Mouse (Mus musculus): ENCODE data around the gene Scml4.

The Scml4 gene

DNA sequence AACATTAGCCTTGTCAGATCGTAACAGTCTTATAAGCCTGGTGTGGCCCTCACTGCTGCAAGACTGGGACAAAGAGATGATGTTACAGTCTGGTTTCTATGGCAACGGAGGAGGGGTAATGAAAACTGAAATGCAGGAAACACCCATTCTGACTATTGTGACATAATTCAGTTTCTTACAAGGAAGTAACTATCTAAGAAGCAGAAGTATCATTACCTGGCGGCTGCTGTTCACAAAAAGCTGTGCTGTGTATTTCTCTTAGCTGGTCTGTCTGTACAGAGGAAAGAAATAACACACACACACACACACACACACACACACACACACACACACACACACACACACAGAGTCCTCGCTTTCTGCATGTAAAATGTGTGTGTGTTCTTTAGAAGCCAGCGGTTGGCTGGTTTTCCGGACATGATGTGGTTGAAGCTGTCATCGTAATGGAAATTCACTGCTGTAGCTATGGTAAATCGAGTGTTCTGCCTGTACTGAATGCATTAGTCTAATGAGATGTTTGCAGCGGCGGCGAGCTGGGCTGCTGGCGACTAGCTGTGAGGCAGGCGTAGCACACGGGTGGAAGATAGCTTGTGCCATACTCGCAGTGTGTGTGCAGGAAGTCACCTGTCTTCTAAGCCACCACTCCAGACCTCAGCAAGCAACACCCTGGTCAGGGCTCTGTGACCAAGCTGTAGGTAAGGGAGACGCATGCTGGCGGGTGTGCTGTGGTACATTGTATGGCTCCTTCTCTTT lies at the start of gene Scml4:
TSS of gene Scml4 (plus strand) at position 212 of the 753 bp plus-strand sequence.
- DNase-seq (ENCODE audit: low spot score in 2 of 2), result peak; percentile 33 to 53

DNA sequence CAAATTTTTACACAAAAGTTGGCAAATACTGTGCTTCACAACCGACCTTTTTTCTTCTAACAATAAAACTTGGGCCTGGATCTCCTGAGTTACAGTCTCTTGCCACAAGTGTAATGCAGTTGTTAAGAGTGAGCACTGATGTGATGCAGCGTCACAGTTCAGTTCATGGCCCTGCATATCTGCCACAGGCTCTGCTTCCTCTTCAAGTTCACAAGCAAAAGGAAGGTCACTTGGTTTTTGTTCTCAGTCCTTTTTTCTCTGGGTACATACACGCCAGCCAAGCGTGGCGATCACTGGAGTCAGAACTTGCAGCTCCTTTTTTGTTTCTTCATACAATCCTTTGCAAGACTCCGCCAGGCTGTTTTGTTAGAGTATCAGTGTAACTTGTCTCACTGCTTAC lies 34.2 kb upstream of the Scml4 start:
- DNase-seq (ENCODE audit: low spot score in 2 of 2), result no peak

- no peak for DNase-seq (ENCODE audit: low spot score in 2 of 2)
Measured at GRCm38 (mm10) chr10:42827155-42827554, 33.0 kb upstream of the Scml4 start.

GRCm38 (mm10) chr10:42830007-42830406 lies 30.2 kb upstream of the Scml4 start:
- DNase-seq (ENCODE audit: low spot score in 2 of 2), result no peak

DNA sequence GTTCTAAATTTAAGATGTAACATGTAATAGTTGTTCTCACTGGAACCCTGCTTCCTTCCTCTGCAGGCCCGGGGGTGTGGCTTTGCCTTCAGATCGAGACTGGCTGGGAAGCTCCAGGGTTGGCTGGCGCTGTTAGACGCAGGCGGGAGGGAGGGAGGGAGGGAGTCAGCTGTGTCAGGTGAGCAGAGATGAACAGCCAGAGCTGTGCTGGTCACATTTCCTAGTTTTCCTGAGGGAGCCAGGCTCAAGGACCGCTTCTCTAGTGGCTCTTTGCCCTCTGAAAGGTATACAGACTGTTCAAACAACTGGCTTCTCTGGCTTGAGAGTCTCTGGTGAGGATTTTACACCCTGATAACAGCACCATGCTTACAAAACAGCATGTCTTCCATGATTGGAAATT lies 29.8 kb upstream of the Scml4 start:
- no peak for DNase-seq (ENCODE audit: low spot score in 2 of 2)

GRCm38 (mm10) chr10:42832677-42833076 lies 27.5 kb upstream of the Scml4 start:
- no peak for DNase-seq (ENCODE audit: low spot score in 2 of 2)

- no peak for DNase-seq (ENCODE audit: low spot score in 2 of 2)
Measured at GRCm38 (mm10) chr10:42833871-42834727, 26.1 kb upstream of the Scml4 start.

GRCm38 (mm10) chr10:42838106-42838505 lies 22.1 kb upstream of the Scml4 start:
- no peak for DNase-seq (ENCODE audit: low spot score in 2 of 2)

DNA sequence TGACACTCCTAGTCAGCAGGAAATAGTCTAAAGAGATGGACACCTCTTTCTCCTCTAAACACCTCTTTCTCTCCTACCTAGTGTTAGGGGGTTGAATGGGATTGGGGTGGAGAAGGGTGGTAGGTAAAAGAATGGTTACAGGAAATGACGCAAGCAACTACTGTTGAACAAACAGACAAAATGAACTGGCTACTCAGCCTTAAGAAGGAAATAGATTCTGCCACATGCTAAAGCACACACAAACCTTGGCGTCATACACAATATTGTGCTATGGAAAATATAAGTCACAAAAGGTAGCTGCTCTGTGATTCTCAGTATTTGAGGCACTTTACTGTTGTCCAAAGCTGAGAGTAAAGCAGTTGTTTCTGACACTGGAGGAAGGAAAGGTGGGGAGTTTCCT lies 21.4 kb upstream of the Scml4 start:
- DNase-seq (ENCODE audit: low spot score in 2 of 2), result no peak

- DNase-seq (ENCODE audit: low spot score in 2 of 2), result no peak
Measured at GRCm38 (mm10) chr10:42840036-42840435, 20.1 kb upstream of the Scml4 start.

DNA sequence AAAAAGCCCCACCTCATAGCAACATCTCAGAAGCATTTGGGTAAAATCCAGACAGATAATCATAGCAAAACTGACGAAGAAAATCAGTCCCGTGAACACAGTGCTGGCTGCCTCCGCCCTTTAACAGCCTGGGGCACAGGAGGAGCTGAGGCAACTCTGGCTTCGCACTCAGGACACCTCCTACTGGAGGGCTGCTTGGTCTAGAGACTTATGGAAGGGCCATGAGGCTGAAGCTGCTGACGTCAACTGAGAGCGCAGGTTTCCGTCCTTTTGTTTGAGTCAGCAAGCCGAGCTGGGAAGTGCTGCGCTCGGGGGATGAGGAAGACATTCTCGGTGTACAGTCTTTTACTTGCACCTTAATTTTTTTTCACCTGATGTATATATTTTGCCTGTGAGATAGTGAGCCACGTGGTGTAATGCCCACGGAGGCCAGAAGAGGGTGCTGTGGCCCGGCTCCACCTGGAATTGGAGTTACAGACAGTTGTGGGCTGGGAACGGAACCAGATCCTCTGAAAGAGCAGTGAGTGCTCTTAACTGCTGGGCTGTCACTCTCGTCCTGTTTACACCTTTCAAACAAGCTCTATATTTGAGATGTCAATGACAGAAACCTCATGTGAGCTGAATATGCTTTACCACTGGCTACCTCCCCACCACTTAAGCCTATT lies 18.5 kb upstream of the Scml4 start:
- DNase-seq (ENCODE audit: low spot score in 2 of 2), result no peak

DNA sequence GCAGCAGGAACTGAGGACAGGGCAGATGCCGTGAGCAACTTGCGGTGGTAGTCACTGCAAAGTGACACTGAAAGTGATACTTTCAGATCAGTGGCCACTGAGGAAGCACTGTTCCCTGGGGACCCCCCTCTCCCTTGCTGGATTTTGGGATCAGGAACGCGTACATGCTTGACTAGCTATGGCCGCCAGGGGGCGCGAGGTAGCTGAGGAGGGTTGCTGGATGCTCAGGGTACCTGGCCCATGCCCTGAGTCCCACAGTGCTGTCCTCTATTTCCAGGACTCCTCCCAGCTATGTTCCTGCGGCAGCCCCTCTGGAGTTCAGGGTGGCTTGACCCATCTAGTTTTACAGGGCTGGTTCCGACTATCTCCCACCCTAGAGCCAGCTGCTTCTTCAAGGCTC lies 17.8 kb upstream of the Scml4 start:
- peak; percentile 62 to 64 for DNase-seq (ENCODE audit: low spot score in 2 of 2)

DNA sequence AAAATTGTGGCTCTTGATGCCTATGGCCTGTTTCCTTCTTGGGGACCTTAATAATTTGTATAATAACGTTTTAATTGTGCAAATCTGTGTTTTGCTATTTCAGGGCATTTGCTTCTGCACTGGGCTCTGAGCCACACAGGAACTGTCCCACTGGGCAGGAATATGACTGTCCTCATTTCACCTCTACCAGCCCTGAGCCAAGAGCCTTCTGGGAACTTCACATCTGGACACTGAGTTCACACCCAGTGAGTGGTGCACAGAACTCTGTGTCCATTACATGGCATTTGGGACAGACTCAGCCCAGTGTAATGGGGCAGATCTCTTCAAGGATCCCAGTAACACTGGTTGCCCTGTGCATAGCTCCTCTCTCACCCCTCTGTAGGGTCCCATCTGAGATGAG lies 16.8 kb upstream of the Scml4 start:
- DNase-seq (ENCODE audit: low spot score in 2 of 2), result no peak

DNA sequence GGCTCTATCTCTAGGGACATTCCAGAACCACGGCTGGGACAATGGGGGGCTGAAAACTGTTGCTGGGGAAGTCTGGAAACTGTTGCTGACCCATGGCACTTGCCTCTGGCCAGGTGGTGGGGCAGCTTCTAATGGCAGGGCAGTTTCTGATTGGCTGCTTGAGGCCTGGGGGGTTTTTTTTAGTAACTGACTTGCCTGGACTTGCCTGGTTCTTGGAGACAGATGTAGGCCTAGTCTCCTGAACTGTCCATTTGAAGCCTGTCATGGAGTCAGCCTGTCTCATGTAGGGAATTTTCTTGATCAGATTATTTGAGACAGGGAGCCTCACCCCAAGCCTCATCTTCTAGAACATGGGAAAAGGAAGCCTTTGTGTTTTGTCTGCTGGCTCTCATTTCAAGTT lies 14.7 kb upstream of the Scml4 start:
- DNase-seq (ENCODE audit: low spot score in 2 of 2), result no peak

DNA sequence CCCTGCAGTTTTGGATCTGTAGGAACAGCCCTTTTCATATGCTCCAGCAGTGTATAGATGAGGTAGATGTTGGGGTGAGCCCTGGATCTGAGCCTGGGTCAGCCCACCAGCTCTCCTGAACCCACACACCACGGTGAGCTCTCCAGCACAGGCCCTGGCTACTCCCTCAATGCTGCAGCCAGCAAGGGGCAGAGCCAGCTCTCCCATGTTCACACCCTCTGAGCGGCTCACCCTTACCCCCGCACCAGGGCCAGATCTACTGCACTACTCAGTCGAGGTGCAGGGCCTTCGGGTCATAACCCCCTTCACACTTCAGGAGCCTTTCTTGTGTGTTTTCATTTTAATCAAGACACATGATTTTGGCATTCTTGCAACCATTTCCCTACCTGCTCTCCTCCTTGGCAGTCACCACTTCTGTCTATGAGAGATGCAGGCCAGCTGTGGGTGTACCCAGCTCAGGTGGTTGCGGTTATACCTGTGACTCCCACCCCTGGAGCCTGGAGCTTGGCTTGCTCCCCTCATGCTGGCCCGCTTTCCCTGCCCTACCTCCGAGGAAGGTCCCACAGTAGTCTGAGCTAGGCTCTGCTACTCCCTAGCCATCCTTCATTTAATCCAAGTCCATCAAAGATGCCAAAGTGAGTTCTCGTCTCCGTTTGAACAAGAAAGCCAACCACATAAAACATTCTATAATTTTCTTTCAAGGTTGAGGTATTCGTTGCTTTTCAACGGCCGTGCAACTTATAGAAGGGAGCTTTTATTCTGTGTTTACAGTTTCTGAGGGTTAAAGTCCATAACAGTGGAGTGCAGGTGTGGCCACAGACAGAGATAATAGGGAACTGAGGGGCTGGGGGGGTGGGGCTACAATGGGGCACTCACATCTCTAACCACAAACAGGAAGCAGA lies 11.7 kb upstream of the Scml4 start:
- no peak for DNase-seq (ENCODE audit: low spot score in 2 of 2)

GRCm38 (mm10) chr10:42849081-42849400 lies 11.1 kb upstream of the Scml4 start:
- DNase-seq (ENCODE audit: low spot score in 2 of 2), result no peak

- DNase-seq (ENCODE audit: low spot score in 2 of 2), result no peak
Measured at GRCm38 (mm10) chr10:42854838-42855237, 5.3 kb upstream of the Scml4 start.

GRCm38 (mm10) chr10:42855250-42855649 lies 4.9 kb upstream of the Scml4 start:
- no peak for DNase-seq (ENCODE audit: low spot score in 2 of 2)

GRCm38 (mm10) chr10:42856574-42856973 lies 3.6 kb upstream of the Scml4 start:
- no peak for DNase-seq (ENCODE audit: low spot score in 2 of 2)

DNA sequence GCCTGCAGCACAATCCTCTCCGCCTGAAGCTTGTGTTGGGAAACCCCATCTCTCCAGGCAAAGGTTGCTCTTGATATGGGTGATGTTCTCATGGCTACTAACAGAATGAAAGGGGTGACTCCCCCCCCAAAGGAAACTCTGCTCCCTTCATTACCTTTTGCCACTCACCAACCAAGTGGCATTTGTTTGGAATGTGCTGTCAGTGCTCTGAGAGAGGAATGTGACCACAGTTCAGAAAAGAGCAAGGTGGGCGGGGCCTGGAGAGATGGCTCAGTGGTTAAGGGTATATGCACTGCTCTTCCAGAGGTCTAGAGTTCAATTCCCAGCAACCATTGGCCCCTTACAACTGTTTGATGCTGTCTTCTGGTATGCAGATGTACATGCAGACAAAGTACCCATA lies 3.1 kb upstream of the Scml4 start:
- DNase-seq (ENCODE audit: low spot score in 2 of 2), result no peak

DNA sequence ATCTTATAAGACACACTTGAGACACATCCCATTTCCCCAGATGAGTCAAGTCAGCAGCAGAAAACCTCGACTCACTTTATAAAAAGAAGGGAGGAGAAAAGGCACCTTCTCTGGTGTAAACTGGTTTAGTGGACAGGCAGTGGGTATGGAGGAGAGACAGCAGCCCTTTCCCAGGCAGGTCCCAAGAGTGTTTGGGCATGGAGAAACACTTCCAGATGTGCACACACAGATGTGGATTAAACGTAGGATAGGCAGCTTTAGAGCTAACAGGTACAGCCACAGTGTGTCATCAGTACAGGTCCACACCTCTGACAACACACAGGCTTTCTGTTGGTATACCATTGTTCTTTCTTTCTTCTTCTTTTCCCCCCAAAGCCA lies 400 bp upstream of the Scml4 start:
- no peak for DNase-seq (ENCODE audit: low spot score in 2 of 2)

DNA sequence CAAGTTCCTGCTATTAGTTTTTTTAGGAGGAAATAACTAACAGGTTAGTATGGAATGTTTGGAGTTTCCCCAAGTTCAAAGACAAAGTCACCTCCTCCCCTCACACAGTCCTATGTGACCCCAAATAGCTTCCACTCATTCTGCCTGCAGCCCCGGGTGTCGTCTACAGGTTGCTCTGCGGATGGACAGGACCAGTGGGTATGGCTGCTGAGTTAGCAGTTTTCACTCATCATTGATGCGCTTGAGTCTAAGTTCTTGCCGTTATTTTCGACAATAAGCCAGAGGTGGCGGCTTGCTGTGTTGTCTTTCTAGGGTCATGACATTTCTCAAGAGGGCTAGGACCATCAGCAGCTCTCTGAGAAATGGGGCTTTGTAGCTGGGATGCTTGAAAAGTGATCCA lies 1.3 kb downstream of the Scml4 start:
- DNase-seq (ENCODE audit: low spot score in 2 of 2), result no peak

Data from frontal cortex, postnatal 36 days (tissue).